Mouse (Mus musculus): ENCODE data around the gene Ehmt1. TPM values are rescaled to one million over a fixed set of nuclear protein-coding genes. Genes with fewer than 3 reads are reported as not detected.

Ehmt1 gene
- polyA plus RNA-seq, 1 experiment from 2014 or later: 56.0 TPM

GRCm38 (mm10) chr2:24846557-24846956, 72.9 kb downstream of the Ehmt1 start:
- Histone ChIP-seq H3K9ac (ENCODE audit: low read depth, low read length) (no peak overlapping the region), H3K4me1 (ENCODE audit: control insufficient read depth, insufficient read depth, low read length) (no peaks in the 10 kb centered on the region), H3K36me3 (ENCODE audit: control insufficient read depth, insufficient read depth, low read length) (peaks cover 11% of the 10 kb centered on the region; the same call in 1 of the 2 replicates), H3K27ac (ENCODE audit: low read length) (no peak overlapping the region), H3K4me3 (ENCODE audit: low read length) (no peak overlapping the region), H3K9me3 (ENCODE audit: control insufficient read depth, low read length) (no peaks in the 10 kb centered on the region), H3K27me3 (replicated peaks; ENCODE audit: control insufficient read depth, insufficient read depth, low read length) (no peaks in the 10 kb centered on the region), H3K4me2 (ENCODE audit: low read depth, low read length) (no peak overlapping the region)
- 74% methylated on average over 1 of the region's 1 CpGs for WGBS
- peak; percentile 60; the same call in 1 of the 2 replicates for ATAC-seq

GRCm38 (mm10) chr2:24845256-24845655, 74.2 kb downstream of the Ehmt1 start:
- H3K36me3 ChIP-seq (ENCODE audit: control insufficient read depth, insufficient read depth, low read length): peaks cover 14% of the 10 kb centered on the region; the same call in 1 of the 2 replicates
- no peak overlapping the region for H3K9ac ChIP-seq (ENCODE audit: low read depth, low read length)
- H3K4me3 ChIP-seq (ENCODE audit: low read length): no peak overlapping the region
- no peak for ATAC-seq
- no peak overlapping the region for H3K27ac ChIP-seq (ENCODE audit: low read length)
- no peaks in the 10 kb centered on the region for H3K9me3 ChIP-seq (ENCODE audit: control insufficient read depth, low read length)
- 88% methylated on average over 1 of the region's 1 CpGs for WGBS
- no peak overlapping the region for H3K4me2 ChIP-seq (ENCODE audit: low read depth, low read length)
- H3K27me3 ChIP-seq (replicated peaks; ENCODE audit: control insufficient read depth, insufficient read depth, low read length): no peaks in the 10 kb centered on the region
- H3K4me1 ChIP-seq (ENCODE audit: control insufficient read depth, insufficient read depth, low read length): no peaks in the 10 kb centered on the region

GRCm38 (mm10) chr2:24830614-24831013, 88.8 kb downstream of the Ehmt1 start:
- no peak overlapping the region for H3K4me2 ChIP-seq (ENCODE audit: low read depth, low read length)
- no peak overlapping the region for H3K9ac ChIP-seq (ENCODE audit: low read depth, low read length)
- no peak overlapping the region for H3K4me3 ChIP-seq (ENCODE audit: low read length)
- no peaks in the 10 kb centered on the region for H3K4me1 ChIP-seq (ENCODE audit: control insufficient read depth, insufficient read depth, low read length)
- no peaks in the 10 kb centered on the region for H3K27me3 ChIP-seq (replicated peaks; ENCODE audit: control insufficient read depth, insufficient read depth, low read length)
- WGBS: 69% methylated on average over 3 of the region's 3 CpGs
- no peak overlapping the region for H3K27ac ChIP-seq (ENCODE audit: low read length)
- H3K9me3 ChIP-seq (ENCODE audit: control insufficient read depth, low read length): no peaks in the 10 kb centered on the region
- no peak for ATAC-seq
- H3K36me3 ChIP-seq (ENCODE audit: control insufficient read depth, insufficient read depth, low read length): peaks cover 20% of the 10 kb centered on the region; the same call in 1 of the 2 replicates

- H3K27ac ChIP-seq (ENCODE audit: low read length): no peak overlapping the region
- H3K36me3 ChIP-seq (ENCODE audit: control insufficient read depth, insufficient read depth, low read length): peaks cover 25% of the 10 kb centered on the region
- H3K4me2 ChIP-seq (ENCODE audit: low read depth, low read length): no peak overlapping the region
- no peaks in the 10 kb centered on the region for H3K9me3 ChIP-seq (ENCODE audit: control insufficient read depth, low read length)
- H3K9ac ChIP-seq (ENCODE audit: low read depth, low read length): no peak overlapping the region
- H3K4me1 ChIP-seq (ENCODE audit: control insufficient read depth, insufficient read depth, low read length): no peaks in the 10 kb centered on the region
- 86% methylated on average over 3 of the region's 3 CpGs for WGBS
- no peaks in the 10 kb centered on the region for H3K27me3 ChIP-seq (replicated peaks; ENCODE audit: control insufficient read depth, insufficient read depth, low read length)
- ATAC-seq: no peak
- no peak overlapping the region for H3K4me3 ChIP-seq (ENCODE audit: low read length)
Observed at GRCm38 (mm10) chr2:24809746-24810145, 109.7 kb downstream of the Ehmt1 start.

- Histone ChIP-seq H3K9me3 (ENCODE audit: control insufficient read depth, low read length) (no peaks in the 10 kb centered on the region), H3K27ac (ENCODE audit: low read length) (no peak overlapping the region), H3K9ac (ENCODE audit: low read depth, low read length) (no peak overlapping the region), H3K4me1 (ENCODE audit: control insufficient read depth, insufficient read depth, low read length) (no peaks in the 10 kb centered on the region), H3K36me3 (ENCODE audit: control insufficient read depth, insufficient read depth, low read length) (peaks cover 19% of the 10 kb centered on the region), H3K4me3 (ENCODE audit: low read length) (no peak overlapping the region), H3K4me2 (ENCODE audit: low read depth, low read length) (no peak overlapping the region), H3K27me3 (replicated peaks; ENCODE audit: control insufficient read depth, insufficient read depth, low read length) (no peaks in the 10 kb centered on the region)
- ATAC-seq: no peak
- WGBS: 96% methylated on average over 10 of the region's 10 CpGs
Observed at GRCm38 (mm10) chr2:24807691-24808090, 111.7 kb downstream of the Ehmt1 start.

DNA sequence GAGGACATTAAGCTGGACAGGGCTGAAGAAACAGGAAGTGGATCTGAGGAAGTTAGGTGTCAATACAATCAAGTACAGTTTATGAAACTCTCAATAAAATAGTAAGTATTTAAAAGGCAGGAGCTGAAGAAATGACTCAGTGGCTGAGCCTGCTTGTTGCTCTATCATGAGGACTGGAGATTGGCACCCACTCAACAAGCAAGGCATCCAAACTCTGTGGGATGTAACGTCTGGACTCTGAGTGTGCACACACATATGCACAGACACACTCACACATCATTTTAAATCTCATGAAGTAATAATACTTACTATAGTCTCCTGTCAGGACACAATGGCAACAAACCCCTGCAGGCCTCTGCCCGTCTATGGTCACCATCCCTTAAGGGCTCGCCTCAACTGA, 112.4 kb downstream of the Ehmt1 start:
- Histone ChIP-seq H3K36me3 (ENCODE audit: control insufficient read depth, insufficient read depth, low read length) (peaks cover 14% of the 10 kb centered on the region), H3K4me2 (ENCODE audit: low read depth, low read length) (no peak overlapping the region), H3K27me3 (replicated peaks; ENCODE audit: control insufficient read depth, insufficient read depth, low read length) (no peaks in the 10 kb centered on the region), H3K4me3 (ENCODE audit: low read length) (no peak overlapping the region), H3K27ac (ENCODE audit: low read length) (no peak overlapping the region), H3K9ac (ENCODE audit: low read depth, low read length) (no peak overlapping the region), H3K9me3 (ENCODE audit: control insufficient read depth, low read length) (no peaks in the 10 kb centered on the region), H3K4me1 (ENCODE audit: control insufficient read depth, insufficient read depth, low read length) (no peaks in the 10 kb centered on the region)
- WGBS: 94% methylated on average over 3 of the region's 3 CpGs
- no peak for ATAC-seq

- WGBS: 89% methylated on average over 6 of the region's 6 CpGs
- Histone ChIP-seq H3K9ac (ENCODE audit: low read depth, low read length) (no peak overlapping the region), H3K27ac (ENCODE audit: low read length) (no peak overlapping the region), H3K4me1 (ENCODE audit: control insufficient read depth, insufficient read depth, low read length) (no peaks in the 10 kb centered on the region), H3K27me3 (replicated peaks; ENCODE audit: control insufficient read depth, insufficient read depth, low read length) (no peaks in the 10 kb centered on the region), H3K36me3 (ENCODE audit: control insufficient read depth, insufficient read depth, low read length) (peaks cover 17% of the 10 kb centered on the region), H3K4me3 (ENCODE audit: low read length) (no peak overlapping the region), H3K9me3 (ENCODE audit: control insufficient read depth, low read length) (no peaks in the 10 kb centered on the region), H3K4me2 (ENCODE audit: low read depth, low read length) (no peak overlapping the region)
- ATAC-seq: no peak
Observed at GRCm38 (mm10) chr2:24806143-24806542, 113.3 kb downstream of the Ehmt1 start.

DNA sequence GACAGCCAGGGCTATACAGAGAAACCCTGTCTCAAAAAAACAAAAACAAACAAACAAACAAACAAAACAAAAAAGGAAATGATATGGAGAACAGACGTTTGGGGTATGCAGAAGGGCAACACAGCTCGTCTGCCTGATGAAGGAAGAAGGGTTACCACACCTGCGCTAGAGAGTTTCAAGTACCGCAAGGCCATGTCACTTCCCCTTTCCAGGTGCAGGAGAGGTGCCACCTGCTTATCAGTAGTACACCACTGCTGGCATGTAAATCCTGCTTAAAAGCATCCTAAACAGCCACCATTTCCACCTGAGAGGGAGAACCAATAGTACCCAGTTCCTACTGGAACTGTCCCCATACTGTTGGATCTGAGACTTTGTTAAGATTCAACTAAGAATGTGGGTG, 113.8 kb downstream of the Ehmt1 start:
- Histone ChIP-seq H3K4me1 (ENCODE audit: control insufficient read depth, insufficient read depth, low read length) (no peaks in the 10 kb centered on the region), H3K36me3 (ENCODE audit: control insufficient read depth, insufficient read depth, low read length) (peaks cover 17% of the 10 kb centered on the region), H3K9ac (ENCODE audit: low read depth, low read length) (no peak overlapping the region), H3K9me3 (ENCODE audit: control insufficient read depth, low read length) (no peaks in the 10 kb centered on the region), H3K27me3 (replicated peaks; ENCODE audit: control insufficient read depth, insufficient read depth, low read length) (no peaks in the 10 kb centered on the region), H3K4me2 (ENCODE audit: low read depth, low read length) (no peak overlapping the region), H3K4me3 (ENCODE audit: low read length) (no peak overlapping the region), H3K27ac (ENCODE audit: low read length) (no peak overlapping the region)
- 93% methylated on average over 4 of the region's 4 CpGs for WGBS
- no peak for ATAC-seq

DNA sequence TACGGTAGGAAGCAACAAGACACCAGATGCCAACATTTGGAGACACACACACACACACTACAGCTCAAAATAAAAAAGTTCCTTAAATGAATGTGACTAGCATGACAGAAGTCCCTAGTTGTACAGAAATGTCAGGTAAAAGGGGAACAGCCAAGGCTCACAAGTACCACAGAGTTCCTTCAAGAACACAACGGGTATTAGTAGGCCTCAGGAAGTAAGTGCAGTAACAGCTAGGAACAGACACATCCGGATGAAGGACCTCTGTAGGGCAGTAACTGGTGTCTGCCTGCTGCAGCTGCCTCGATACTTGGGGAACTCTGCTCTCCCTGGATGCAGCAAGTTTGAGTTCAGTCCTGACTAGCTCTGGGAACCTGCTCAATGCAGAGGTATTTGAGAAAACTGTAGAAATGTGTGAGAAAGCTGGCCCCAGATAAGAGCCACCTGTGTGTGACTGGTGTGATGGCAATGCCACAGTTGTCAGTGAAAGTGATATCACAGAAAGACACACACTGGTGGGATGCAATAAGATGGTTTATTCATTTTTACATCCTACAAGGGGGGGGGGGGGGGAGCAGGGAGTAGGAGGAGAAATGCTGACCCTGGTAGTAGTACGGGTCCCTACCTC, 122.5 kb downstream of the Ehmt1 start:
- Histone ChIP-seq H3K4me2 (ENCODE audit: low read depth, low read length) (no peak overlapping the region), H3K4me1 (ENCODE audit: control insufficient read depth, insufficient read depth, low read length) (no peaks in the 10 kb centered on the region), H3K9me3 (ENCODE audit: control insufficient read depth, low read length) (no peaks in the 10 kb centered on the region), H3K4me3 (ENCODE audit: low read length) (no peak overlapping the region), H3K27me3 (replicated peaks; ENCODE audit: control insufficient read depth, insufficient read depth, low read length) (no peaks in the 10 kb centered on the region), H3K36me3 (ENCODE audit: control insufficient read depth, insufficient read depth, low read length) (peaks cover 25% of the 10 kb centered on the region), H3K9ac (ENCODE audit: low read depth, low read length) (no peak overlapping the region), H3K27ac (ENCODE audit: low read length) (no peak overlapping the region)
- WGBS: 88% methylated on average over 5 of the region's 5 CpGs
- ATAC-seq: no peak

- Histone ChIP-seq H3K27me3 (replicated peaks; ENCODE audit: control insufficient read depth, insufficient read depth, low read length) (no peaks in the 10 kb centered on the region), H3K4me3 (ENCODE audit: low read length) (no peak overlapping the region), H3K4me1 (ENCODE audit: control insufficient read depth, insufficient read depth, low read length) (no peaks in the 10 kb centered on the region), H3K9me3 (ENCODE audit: control insufficient read depth, low read length) (no peaks in the 10 kb centered on the region), H3K36me3 (ENCODE audit: control insufficient read depth, insufficient read depth, low read length) (peaks cover 4% of the 10 kb centered on the region; the same call in 1 of the 2 replicates), H3K4me2 (ENCODE audit: low read depth, low read length) (no peak overlapping the region), H3K9ac (ENCODE audit: low read depth, low read length) (no peak overlapping the region), H3K27ac (ENCODE audit: low read length) (no peak overlapping the region)
- ATAC-seq: no peak
- 75% methylated on average over 4 of the region's 4 CpGs for WGBS
Observed at GRCm38 (mm10) chr2:24787250-24787649, 132.2 kb downstream of the Ehmt1 start.

Measured in intestine, embryonic 16.5 days (tissue).